Mouse (Mus musculus): ENCODE measurements at regions not wholly inside any gene's neighbourhood (a gene's known extent, or its start where the extent isn't known, plus 50 kb on each side); places are given as distances from the start of the nearest gene placed in this dataset.

- no peak for DNase-seq
Observed at GRCm38 (mm10) chr6:48136851-48137250, 50.5 kb upstream of the Zfp746 start.

Data from thymus, postnatal 14 days (tissue).